Mouse (Mus musculus) spleen, postnatal 36 days (tissue): Measurements from ENCODE around the gene Lmo2.

Experiments used
- DNase-seq, 2 experiments: peaks; one replicate each; pipeline ENCODE4 v3.0.0; 2022; ENCODE audit warnings: low spot score in 2 of 2, mixed read lengths in 1 of 2

Gene Lmo2

DNA sequence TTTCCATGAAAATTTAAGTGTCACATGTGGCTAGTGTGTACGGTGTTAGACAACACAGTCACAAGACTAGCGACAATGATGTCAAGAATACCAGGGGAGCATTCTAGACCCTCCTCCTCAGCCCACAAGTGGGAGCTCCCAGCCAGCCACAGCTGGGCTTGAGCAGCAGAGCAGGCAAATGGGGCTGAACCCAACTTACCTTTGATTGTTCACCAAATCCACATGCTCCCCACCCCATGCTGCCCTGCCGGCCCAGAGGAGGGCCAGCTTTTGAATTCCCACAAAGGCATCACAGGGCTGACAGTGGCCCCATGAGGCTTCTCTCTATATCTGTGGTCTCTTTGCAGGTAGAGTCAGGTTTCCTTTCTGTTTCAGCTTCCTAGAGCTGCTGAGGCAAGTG, 16.7 kb upstream of the Lmo2 start:
- no peak for DNase-seq

GRCm38 (mm10) chr2:103944859-103945258, 12.9 kb upstream of the Lmo2 start:
- peak; percentile 77 to 80 for DNase-seq

DNA sequence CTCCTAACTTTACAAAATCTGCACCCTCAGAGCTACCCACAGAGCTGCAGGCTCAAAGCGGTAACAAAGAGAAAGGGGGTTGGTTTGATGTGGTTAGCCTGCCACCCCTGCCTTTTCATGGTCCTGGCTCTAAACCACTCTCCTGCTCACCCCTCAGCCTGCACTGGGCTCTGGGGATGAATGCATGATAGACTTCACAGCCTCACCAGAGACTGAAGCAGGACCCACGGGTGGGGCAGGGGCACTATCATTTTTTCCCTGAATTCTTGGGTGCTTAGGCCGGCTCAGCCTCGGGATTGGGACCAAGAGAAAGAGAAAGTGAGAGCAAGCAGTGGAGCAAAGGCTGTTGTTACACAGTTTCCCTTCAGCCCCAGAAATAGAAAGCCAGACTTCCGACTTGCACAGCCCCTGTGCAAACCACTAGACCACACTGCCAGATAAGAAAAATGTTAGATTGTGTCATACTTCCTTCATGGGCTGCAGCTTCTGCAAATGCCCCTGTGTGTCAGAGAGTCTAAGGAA, 12.2 kb upstream of the Lmo2 start:
- peak; percentile 78 to 83 for DNase-seq

- DNase-seq, result no peak
These were observed 10.9 kb upstream of the Lmo2 start for GRCm38 (mm10) chr2:103946892-103947291.

- DNase-seq, result no peak
These were observed 9.7 kb upstream of the Lmo2 start for GRCm38 (mm10) chr2:103947982-103948655.

GRCm38 (mm10) chr2:103953050-103953835, 4.5 kb upstream of the Lmo2 start:
- no peak for DNase-seq

DNA sequence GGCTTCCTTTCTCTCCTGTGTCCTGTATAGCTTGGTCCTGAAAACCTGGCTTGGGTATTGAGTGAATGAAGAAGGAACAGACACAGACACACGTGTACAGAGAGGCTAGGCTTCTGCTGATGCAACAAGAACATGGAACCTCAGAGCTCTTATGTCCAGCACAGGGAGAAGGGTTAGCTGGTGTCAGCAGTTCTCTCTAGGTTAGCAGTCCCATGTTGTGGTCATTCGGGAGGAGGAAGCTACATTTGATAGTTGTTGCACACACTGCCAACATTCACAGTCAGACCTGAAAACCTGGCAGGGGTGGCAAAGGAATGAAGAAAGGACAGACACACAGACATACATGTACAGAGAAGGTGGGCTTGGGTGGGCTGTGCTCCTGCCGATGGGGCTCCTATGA, 2.1 kb upstream of the Lmo2 start:
- DNase-seq, result no peak

DNA sequence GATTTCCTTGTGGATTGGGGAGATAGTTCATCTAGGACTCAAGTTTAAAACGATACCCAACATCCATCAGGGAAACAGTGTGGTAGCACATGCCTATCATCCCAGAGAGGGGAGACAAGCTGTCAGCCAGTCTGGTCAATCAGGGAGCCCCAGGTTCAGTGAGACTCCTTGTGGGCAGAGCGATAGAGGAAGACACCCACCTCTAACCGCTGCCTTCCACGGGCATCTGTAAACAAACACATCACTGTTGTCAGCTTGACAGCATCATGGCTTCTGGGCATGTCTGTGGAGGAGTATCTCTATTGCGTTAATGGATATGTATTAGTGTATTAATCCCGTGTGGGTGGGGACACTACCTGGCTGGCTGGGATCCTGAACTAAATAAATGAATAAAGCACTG, 919 bp upstream of the Lmo2 start:
- peak; percentile 52 to 78 for DNase-seq

- DNase-seq, result no peak
These were observed 848 bp downstream of the Lmo2 start for GRCm38 (mm10) chr2:103958634-103959033.

- no peak for DNase-seq
These were observed 1.3 kb downstream of the Lmo2 start for GRCm38 (mm10) chr2:103959066-103959465.

DNA sequence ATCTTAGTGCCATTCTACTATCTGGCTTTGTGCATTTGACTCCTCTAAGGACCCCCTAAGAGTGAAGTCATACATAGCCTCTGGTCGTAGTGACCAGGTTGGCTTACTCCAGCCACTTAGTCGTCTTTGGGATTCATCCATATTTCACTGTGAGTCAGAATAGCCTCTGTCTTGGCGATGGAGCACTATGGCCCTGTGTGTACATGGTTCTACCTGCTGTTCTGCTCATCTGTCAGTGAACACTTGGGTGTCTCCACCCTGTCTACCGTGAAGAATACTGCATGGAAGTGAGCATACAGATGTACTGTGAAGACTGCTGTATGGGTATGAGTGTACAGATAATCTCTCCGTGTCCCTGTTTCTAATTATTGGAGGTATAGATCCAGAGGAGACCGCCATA, 1.8 kb downstream of the Lmo2 start:
- no peak for DNase-seq

DNA sequence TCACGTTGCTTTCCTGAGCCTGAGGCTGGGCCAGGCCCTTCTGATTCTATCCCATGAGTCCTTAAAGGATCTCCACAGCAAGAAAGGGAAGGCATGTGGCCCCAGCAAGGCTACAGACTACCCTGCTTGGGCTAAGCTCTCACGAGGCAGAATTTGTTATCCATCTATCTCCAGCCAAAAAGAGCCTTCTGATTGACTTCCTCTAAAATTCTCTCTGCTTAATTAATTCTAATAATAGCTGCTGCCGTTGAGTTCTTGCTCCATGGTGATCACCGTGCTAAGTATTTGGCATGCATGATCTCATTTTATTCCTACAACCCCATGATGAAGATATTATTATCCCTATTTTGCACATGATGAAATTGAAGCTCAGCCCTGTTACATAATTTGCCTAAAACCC, 4.6 kb downstream of the Lmo2 start:
- no peak for DNase-seq

- no peak for DNase-seq
These were observed 7.6 kb downstream of the Lmo2 start for GRCm38 (mm10) chr2:103965391-103965790.

DNA sequence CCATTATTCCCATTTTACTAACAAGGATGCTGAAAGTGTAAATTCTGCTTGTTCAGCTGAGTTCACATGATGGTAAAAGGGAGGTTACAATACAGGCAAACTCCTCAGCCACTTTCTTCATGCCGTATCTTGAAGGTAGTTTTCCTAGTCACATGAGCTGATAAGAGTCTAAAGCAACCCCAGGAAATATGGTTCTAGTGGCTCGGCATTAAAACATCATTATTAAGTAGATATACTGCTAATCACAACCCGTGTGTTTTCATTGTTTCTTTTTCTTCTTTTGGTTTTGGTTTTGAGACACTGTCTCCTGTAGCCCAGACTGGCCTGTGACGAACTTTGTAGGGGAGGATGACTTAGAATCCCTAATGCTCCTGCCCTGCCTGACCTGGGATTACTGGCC, 10.4 kb downstream of the Lmo2 start:
- DNase-seq, result no peak

DNA sequence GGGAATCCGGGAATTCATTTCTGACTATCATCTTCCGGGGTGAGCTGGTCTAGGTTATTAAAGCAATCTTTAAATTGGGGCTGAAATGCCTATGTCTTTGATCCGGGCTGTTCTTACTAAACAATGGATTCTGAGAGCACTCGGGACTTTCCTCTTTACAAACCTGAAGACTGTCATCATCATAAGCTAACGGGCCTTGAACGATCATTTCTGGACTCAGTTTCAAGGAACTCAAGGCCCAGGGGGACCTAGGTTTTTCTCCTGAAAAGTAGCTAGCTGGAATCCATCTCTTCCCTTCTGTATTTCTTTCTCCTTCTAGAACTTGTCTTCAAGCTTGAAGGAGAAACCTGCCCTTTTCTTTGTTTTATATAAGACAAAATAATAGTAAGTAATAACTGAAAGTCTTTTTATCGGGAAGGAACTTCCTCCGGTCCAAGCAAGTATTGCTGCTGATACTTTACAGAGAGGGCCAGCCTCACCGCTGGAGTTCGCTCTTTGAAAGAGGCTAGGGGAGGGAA, 11.2 kb downstream of the Lmo2 start:
- DNase-seq, result no peak

- DNase-seq, result peak; percentile 75 to 79
These were observed 11.8 kb downstream of the Lmo2 start for GRCm38 (mm10) chr2:103969437-103970040.

- peak; percentile 70 to 71 for DNase-seq
These were observed 12.4 kb downstream of the Lmo2 start for GRCm38 (mm10) chr2:103970041-103970790.

GRCm38 (mm10) chr2:103970791-103971649, 13.2 kb downstream of the Lmo2 start:
- DNase-seq, result peak; percentile 17 to 44

- DNase-seq, result no peak
These were observed 14.1 kb downstream of the Lmo2 start for GRCm38 (mm10) chr2:103971838-103972237.

DNA sequence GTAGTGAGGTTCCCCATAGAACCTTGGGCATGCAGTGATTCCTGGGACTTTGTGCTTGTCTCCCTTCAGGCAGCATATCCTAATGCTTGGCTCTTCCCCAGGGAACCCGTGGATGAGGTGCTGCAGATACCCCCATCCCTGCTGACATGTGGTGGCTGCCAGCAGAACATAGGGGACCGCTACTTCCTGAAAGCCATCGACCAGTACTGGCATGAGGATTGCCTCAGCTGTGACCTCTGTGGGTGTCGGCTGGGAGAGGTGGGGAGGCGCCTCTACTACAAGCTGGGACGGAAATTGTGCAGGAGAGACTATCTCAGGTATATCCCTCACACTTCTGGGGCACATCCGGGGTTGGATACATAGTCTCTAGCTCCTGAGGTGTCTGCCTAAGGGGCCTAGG, 18.1 kb downstream of the Lmo2 start:
- DNase-seq, result no peak

DNA sequence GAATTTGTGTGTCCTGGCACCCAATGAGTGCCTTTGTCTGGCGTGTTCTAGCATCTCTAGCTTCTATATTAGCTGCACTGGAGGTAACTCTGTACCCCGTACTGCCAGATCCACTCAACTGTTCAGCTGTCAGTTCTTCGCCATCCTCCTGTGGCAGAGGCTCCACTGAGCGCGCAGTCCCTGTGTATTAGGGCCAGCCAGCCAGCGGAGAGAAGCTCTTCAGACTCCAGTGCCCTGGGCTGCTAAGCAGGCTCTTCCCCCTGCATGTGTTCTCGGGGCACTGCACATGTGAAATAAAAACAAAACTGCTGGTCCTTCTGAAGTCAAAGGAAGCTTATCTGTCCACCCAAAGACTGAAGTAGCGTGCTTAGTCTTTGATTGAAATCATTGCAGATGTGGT, 19.4 kb downstream of the Lmo2 start:
- no peak for DNase-seq
